Mouse (Mus musculus) embryonic facial prominence, embryonic 11.5 days (tissue): ENCODE measurements around the gene Olfr692. TPM values are rescaled to one million over a fixed set of nuclear protein-coding genes. Genes with fewer than 3 reads are reported as not detected.
"Not testable (repeated sequence)": the region's sequence is repeated elsewhere in the genome, so short reads cannot be mapped to it uniquely, and the experiment has no call there.

Experiments
- ATAC-seq: fragments of 200-750 bp; cut with Nextera tagmentation; replicated peaks from 2 replicates; pipeline ENCODE4 v1.8.0; 2017; ENCODE audit warnings: low read depth; ENCODE audit not compliant: insufficient number of reproducible peaks, low FRiP score, low TSS enrichment
- DNase-seq: peaks from one replicate; pipeline ENCODE4 v3.0.0-alpha.2; 2015; ENCODE audit warnings: low spot score
- H3K27ac ChIP-seq: fragments of 300-500 bp; sonication (generic); replicated peaks from 2 replicates; pipeline ENCODE4 v1.5.1; 2014; ENCODE audit warnings: mild to moderate bottlenecking, low read depth, low read length, control low read depth
- H3K27me3 ChIP-seq: fragments of 300-500 bp; sonication (generic); 2 replicates; pipeline ENCODE4 v1.6.1; 2014; ENCODE audit warnings: mild to moderate bottlenecking, low read length, moderate library complexity, mixed read lengths; ENCODE audit not compliant: control insufficient read depth, insufficient read depth
- H3K36me3 ChIP-seq: fragments of 300-500 bp; sonication (generic); replicated peaks from 2 replicates; pipeline ENCODE4 v1.6.1; 2014; ENCODE audit warnings: low read depth, mild to moderate bottlenecking, low read length, moderate library complexity, mixed read lengths; ENCODE audit not compliant: control insufficient read depth, insufficient read depth
- H3K4me1 ChIP-seq: fragments of 300-500 bp; sonication (generic); 2 replicates; pipeline ENCODE4 v1.6.1; 2014; ENCODE audit warnings: low read length, mixed read lengths; ENCODE audit not compliant: control insufficient read depth, insufficient read depth
- H3K4me2 ChIP-seq: fragments of 300-500 bp; sonication (generic); 2 replicates; pipeline ENCODE4 v1.6.1; 2014; ENCODE audit warnings: low read depth, mild to moderate bottlenecking, control low read depth, low read length, moderate library complexity
- H3K4me3 ChIP-seq: fragments of 300-500 bp; sonication (generic); 2 replicates; pipeline ENCODE4 v1.5.1; 2014; ENCODE audit warnings: low read depth, low read length, control low read depth
- H3K9ac ChIP-seq: fragments of 300-500 bp; sonication (generic); replicated peaks from 2 replicates; pipeline ENCODE4 v1.6.1; 2014; ENCODE audit warnings: mild to moderate bottlenecking, control low read depth, low read length
- H3K9me3 ChIP-seq: fragments of 300-500 bp; sonication (generic); replicated peaks from 2 replicates; pipeline ENCODE4 v1.6.1; 2016; ENCODE audit warnings: mild to moderate bottlenecking, low read length, inconsistent platforms, mixed read lengths; ENCODE audit not compliant: control insufficient read depth
- WGBS: fragments of 180-500 bp; shearing (Covaris S2); extraction: QIAGEN DNeasy Blood & Tissue Kit; methylation state at CpG from one replicate; pipeline ENCODE4 v1.1.7; 2014; 5-methylcytosine and 5-hydroxymethylcytosine counted together
- polyA plus RNA-seq: library from polyadenylated mRNA; unstranded; fragments of >200 nt; fragmentation: Nextera tagmentation; extraction: Ambion mirVana; gene quantifications from 2 replicates; pipeline ENCODE4 v1.2.1, GENCODE M21; 2014

The Olfr692 gene
- polyA plus RNA-seq: not detected in 2 replicates

- no peaks in the 10 kb centered on the region for H3K27me3 ChIP-seq
- no peak within 1 kb of the TSS for H3K4me3 ChIP-seq
- WGBS: 97% methylated on average over 1 of the region's 1 CpGs
- no peak for ATAC-seq
- DNase-seq: no peak
- no peak within 1 kb of the TSS for H3K4me2 ChIP-seq
- H3K36me3 ChIP-seq: no peaks in the 10 kb centered on the region
- no peaks in the 10 kb centered on the region for H3K4me1 ChIP-seq
- no peak within 1 kb of the TSS for H3K27ac ChIP-seq
- H3K9ac ChIP-seq: no peak within 1 kb of the TSS
- H3K9me3 ChIP-seq: no peaks in the 10 kb centered on the region
Measured at GRCm38 (mm10) chr7:105367930-105368329, at the start of gene Olfr692. Olfr692 (plus strand) TSS chr7:105368230.

GRCm38 (mm10) chr7:105325302-105325701, 42.7 kb upstream of the Olfr692 start:
- Histone ChIP-seq H3K4me3 (no peak overlapping the region), H3K36me3 (no peaks in the 10 kb centered on the region), H3K27ac (no peak overlapping the region), H3K9ac (no peak overlapping the region), H3K27me3 (no peaks in the 10 kb centered on the region), H3K4me1 (no peaks in the 10 kb centered on the region), H3K9me3 (no peaks in the 10 kb centered on the region), H3K4me2 (no peak overlapping the region)
- DNase-seq (no peak), ATAC-seq (no peak)
- 76% methylated on average over 2 of the region's 2 CpGs for WGBS

GRCm38 (mm10) chr7:105334004-105334403, 34.0 kb upstream of the Olfr692 start, which contains the start of gene Olfr690:
Olfr690 (minus strand) TSS chr7:105334104.
- Histone ChIP-seq H3K9ac (no peak within 1 kb of the TSS), H3K4me1 (no peaks in the 10 kb centered on the region), H3K27ac (no peak within 1 kb of the TSS), H3K36me3 (no peaks in the 10 kb centered on the region), H3K27me3 (no peaks in the 10 kb centered on the region), H3K4me3 (no peak within 1 kb of the TSS), H3K4me2 (no peak within 1 kb of the TSS), H3K9me3 (no peaks in the 10 kb centered on the region)
- 82% methylated on average over 1 of the region's 1 CpGs for WGBS
- no peak for ATAC-seq
- no peak for DNase-seq

- Histone ChIP-seq H3K9me3 (no peaks in the 10 kb centered on the region), H3K27ac (no peak within 1 kb of the TSS), H3K4me3 (no peak within 1 kb of the TSS), H3K27me3 (no peaks in the 10 kb centered on the region), H3K4me1 (no peaks in the 10 kb centered on the region), H3K4me2 (no peak within 1 kb of the TSS), H3K9ac (no peak within 1 kb of the TSS), H3K36me3 (no peaks in the 10 kb centered on the region)
- WGBS: 62% methylated on average over 1 of the region's 1 CpGs
- no peak for ATAC-seq
- DNase-seq: no peak
Measured at GRCm38 (mm10) chr7:105342170-105342569, 25.9 kb upstream of the Olfr692 start, which contains the start of gene Olfr691. Olfr691 (minus strand) TSS chr7:105342270.

GRCm38 (mm10) chr7:105342752-105343151, 25.3 kb upstream of the Olfr692 start:
- 78% methylated on average over 2 of the region's 2 CpGs for WGBS
- ATAC-seq (no peak), DNase-seq (no peak)
- Histone ChIP-seq H3K36me3 (no peaks in the 10 kb centered on the region), H3K9me3 (no peaks in the 10 kb centered on the region), H3K27me3 (no peaks in the 10 kb centered on the region), H3K9ac (no peak overlapping the region), H3K4me2 (no peak overlapping the region), H3K4me1 (no peaks in the 10 kb centered on the region), H3K4me3 (no peak overlapping the region), H3K27ac (no peak overlapping the region)

GRCm38 (mm10) chr7:105356064-105356463, 12.0 kb upstream of the Olfr692 start:
- H3K4me1 ChIP-seq, H3K4me3 ChIP-seq, ATAC-seq, H3K27me3 ChIP-seq, H3K9ac ChIP-seq, H3K4me2 ChIP-seq, H3K36me3 ChIP-seq, H3K9me3 ChIP-seq, H3K27ac ChIP-seq, DNase-seq: not testable (repeated sequence)
- no CpG with 5 or more reads among the region's 5 CpGs for WGBS

- WGBS: 97% methylated on average over 1 of the region's 2 CpGs
- H3K9me3 ChIP-seq, H3K27me3 ChIP-seq, H3K36me3 ChIP-seq, H3K9ac ChIP-seq, DNase-seq, H3K4me2 ChIP-seq, H3K27ac ChIP-seq, H3K4me3 ChIP-seq, H3K4me1 ChIP-seq, ATAC-seq: not testable (repeated sequence)
Measured at GRCm38 (mm10) chr7:105356487-105356886, 11.5 kb upstream of the Olfr692 start.

- Histone ChIP-seq H3K36me3 (no peaks in the 10 kb centered on the region), H3K27me3 (no peaks in the 10 kb centered on the region), H3K4me1 (no peaks in the 10 kb centered on the region), H3K4me2 (no peak overlapping the region), H3K9me3 (no peaks in the 10 kb centered on the region), H3K4me3 (no peak overlapping the region), H3K9ac (no peak overlapping the region), H3K27ac (no peak overlapping the region)
- no peak for ATAC-seq
- no peak for DNase-seq
- 86% methylated on average over 2 of the region's 2 CpGs for WGBS
Measured at GRCm38 (mm10) chr7:105361713-105362112, 6.3 kb upstream of the Olfr692 start.
